Mouse (Mus musculus) right cerebral cortex, adult 2 months (tissue): ENCODE results near the gene Olfr1132.
"Not testable (repeated sequence)": the region's sequence is repeated elsewhere in the genome, so short reads cannot be mapped to it uniquely, and the experiment has no call there.

Experiments used
- DNase-seq, 2 experiments: peaks; one replicate each; pipeline ENCODE4 v3.0.0; 2021 to 2022; ENCODE audit warnings: low spot score in 2 of 2

Olfr1132 gene

DNA sequence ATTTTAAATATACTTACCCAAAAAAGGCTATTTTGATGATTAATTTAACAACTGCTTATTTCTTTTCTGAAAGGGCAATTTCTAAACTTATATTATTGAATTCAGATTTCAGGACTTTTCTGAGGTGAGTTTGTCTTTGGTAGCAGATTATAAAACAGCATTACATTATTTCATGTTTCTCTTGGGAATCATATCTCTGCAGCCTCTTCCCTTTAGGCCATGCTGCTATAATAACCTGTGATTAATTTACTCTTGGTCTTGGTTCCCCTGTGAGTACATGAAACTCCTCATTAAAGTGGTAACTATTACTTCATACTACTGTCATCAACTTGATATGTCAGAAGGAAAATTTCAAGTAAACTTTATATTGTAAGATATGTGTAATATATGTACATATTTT is at the start of gene Olfr1132:
Gene Olfr1132 (minus strand): TSS at position 101 of the 400 bp plus-strand sequence.
- DNase-seq: no peak

DNA sequence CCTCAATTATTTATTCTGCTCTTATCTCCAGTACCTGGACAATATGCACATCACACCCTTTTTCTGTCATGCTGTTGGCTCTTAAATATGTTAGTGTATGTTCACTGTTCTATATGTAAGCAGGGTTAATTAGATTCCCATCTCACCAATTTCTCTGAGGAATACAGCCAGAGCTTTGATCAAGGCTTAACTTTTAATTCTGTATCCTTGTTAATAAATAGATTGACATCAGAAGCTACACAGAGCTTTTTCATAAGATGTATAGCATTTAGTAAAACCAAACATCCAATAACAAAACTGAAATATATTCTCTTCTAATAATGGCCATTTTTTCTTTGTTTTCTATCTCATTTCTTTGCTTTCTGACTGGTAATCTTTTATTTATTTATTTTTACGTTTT is 36.2 kb upstream of the Olfr1132 start, which contains the start of gene Olfr1135:
Gene Olfr1135 (minus strand): TSS at position 101 of the 400 bp plus-strand sequence.
- no peak for DNase-seq

DNA sequence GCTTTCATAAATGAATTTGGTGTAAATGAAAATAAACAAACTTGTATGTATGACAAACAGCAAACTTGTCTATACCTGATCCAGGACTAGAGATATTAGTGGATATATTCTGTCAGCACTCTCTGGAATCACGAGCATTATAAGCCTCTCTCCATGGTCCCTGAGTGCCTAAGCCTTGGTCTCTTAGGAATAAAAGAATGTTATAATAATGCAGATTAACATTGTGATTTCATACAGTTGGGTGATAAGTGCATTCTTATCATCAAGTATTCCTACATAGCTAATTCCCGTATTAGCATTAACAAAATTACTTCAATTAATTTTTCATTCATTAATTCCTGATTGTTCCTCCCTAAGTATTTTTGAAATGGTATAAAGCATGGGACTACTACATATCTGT is 21.0 kb upstream of the Olfr1132 start, which contains the start of gene Olfr1134:
Gene Olfr1134 (minus strand): TSS at position 101 of the 400 bp plus-strand sequence.
- no peak for DNase-seq

DNA sequence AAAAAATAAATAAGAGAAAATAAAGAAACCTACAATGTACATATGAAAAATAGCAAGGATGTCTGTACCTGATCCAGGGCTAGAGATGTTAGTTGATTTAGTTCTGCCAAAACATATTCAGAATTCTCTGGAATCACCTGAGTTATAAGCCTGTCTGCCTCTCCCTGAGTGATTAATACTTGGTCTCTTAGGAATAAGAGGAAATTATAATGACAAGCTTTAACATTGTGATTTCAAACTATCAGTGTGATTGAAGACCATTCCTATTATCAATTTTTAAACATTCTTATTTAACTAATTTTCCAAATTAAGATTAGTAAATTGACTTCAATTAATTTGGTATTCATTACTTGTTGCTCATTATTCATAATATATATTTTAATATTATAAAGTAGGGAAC is 9.9 kb upstream of the Olfr1132 start, which contains the start of gene Olfr1133:
Gene Olfr1133 (minus strand): TSS at position 101 of the 400 bp plus-strand sequence.
- no peak for DNase-seq

DNA sequence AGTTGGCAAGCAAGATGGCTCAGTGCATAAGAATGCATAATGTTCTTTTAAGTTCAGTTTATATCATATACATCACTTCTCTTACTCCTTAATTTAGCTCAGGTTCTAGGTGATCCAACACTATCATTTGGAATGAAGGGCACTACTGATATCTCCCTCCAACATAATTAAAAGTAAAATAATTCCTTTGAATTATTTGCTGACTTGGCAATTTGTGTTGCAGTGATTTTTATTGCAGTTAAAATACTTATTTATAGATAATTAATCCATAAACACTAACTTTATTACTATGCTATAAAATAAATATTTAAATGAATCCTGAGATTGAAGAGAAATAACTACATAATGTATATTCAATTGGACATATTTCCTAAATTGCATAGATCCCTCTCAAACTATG is 5.1 kb upstream of the Olfr1132 start:
- no peak for DNase-seq

DNA sequence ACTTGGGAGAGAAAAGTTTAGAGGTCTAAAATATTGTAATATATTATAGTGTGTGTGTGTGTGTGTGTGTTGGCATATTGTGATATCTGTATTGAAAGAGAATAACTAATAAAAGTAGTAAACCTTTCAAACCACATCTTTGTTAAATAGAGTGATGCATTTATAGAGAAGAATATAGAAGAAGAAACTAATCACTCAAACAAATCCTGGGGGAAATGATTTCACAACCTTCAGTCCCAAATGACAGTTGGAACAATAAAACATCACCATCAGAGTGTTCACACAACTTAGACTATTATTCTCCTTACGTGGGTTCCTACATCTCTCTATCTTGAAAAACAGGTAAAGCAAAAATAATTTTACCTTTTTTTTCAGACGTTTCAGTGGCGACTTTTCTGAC is 10.5 kb downstream of the Olfr1132 start, which contains the start of gene Olfr1131:
Gene Olfr1131 (plus strand): TSS at position 301 of the 400 bp plus-strand sequence.
- no peak for DNase-seq

DNA sequence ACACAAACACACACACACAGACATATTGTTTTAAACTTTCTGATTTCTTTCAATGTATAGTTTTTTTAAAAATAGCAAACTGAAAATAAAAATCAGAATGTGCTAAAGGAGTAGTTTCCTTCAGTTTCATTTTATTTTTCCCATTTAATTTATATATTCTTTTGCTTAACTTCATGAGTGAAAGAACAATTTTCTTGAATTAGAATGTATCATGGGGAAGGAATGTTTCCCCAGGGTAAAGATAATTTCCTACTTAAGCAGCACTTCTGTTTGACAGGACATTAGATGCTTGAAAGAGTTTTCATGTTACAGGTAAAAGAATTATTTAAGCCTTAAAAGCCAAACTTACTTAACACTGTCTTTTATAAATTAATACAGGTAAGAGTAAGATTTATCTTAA is 31.4 kb downstream of the Olfr1132 start, which contains the start of gene Olfr1130:
Gene Olfr1130 (plus strand): TSS at position 301 of the 400 bp plus-strand sequence.
- DNase-seq: not testable (repeated sequence)
